Comparison of ENCODE assay signal across 8 mouse cellular contexts in the genomic region with DNA sequence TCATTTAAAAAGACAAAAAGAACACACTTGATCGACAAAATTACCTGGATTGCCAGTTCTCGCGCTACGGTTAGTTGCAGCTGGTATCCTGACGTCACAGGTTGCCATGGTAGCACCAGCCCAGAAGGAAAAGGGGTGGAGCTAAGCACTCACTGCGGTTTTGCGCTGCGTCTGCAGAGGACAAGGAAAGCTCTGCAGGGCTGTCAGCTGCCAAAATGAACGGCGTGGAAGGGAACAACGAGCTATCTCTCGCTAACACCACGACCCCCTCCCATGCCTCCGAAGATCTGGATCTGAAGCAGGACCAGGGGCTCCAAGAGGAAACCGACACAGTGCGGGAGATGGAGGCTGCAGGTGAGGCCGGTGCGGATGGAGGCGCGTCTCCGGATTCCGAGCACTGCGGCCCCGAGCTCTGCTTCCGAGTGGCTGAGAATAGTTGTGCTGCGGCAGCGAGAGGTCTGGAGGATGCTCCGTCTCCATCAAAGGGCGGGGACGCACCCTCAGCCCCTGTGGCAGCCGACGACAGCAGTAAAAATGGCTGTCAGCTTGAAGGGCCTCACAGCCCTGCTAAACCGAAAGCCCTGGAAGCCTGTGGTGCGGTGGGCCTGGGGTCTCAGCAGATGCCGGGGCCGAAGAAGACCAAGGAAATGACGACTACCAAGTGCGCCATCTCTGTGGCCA. TPM values are rescaled to one million over a fixed set of nuclear protein-coding genes. Genes with fewer than 3 reads are reported as not detected.
A peak's percentile ranks its signal among the peaks of the same experiment; 100 is the strongest.
DNase-seq lines count a peak whose midpoint lies in the region; ATAC-seq and TF ChIP-seq lines count a peak whose summit lies in the region.

A gene (plus strand): TSS at position 144 of the 681 bp plus-strand sequence.

- no peaks in the 10 kb centered on the region for H3K27me3 ChIP-seq in heart, embryonic 13.5 days (replicated peaks)
- H3K27me3 ChIP-seq in kidney, postnatal 0 days (ENCODE audit: insufficient read depth, low read length): no peaks in the 10 kb centered on the region
- no peaks in the 10 kb centered on the region for H3K27me3 ChIP-seq in liver, adult 2 months (ENCODE audit: control insufficient read depth, insufficient read depth, low read length)

- DNase-seq in CD4-positive, CD25-positive, alpha-beta regulatory T cell, adult 2 months (ENCODE audit: low read depth, low spot score): peak; percentile 98
- peak; percentile 74 for DNase-seq in c-Kit-negative CD71-positive TER-119-positive erythroid progenitor cells, embryonic 14.5 days (ENCODE audit: low read depth, low spot score)
- DNase-seq in fat pad, adult 2 months (ENCODE audit: extremely low read depth, low read depth, low spot score): peak; percentile 37
- DNase-seq in kidney, postnatal 0 days (ENCODE audit: low spot score): peak; percentile 96
- peak; percentile 86 for DNase-seq in liver, adult 2 months (ENCODE audit: extremely low read depth, low read depth, low spot score)
- peak; percentile 91 to 92 for DNase-seq in spleen, postnatal 36 days (ENCODE audit: low spot score in 2 of 2)

- H3K27ac ChIP-seq in heart, embryonic 13.5 days (replicated peaks): peak within 1 kb of the TSS; percentile 65
- H3K27ac ChIP-seq in kidney, postnatal 0 days: 0 out of 2 replicates have a peak within 1 kb of the TSS, but pooled peaks have one; percentile 42
- H3K27ac ChIP-seq in liver, adult 2 months (replicated peaks; ENCODE audit: insufficient read depth, low read depth, low read length): no peak within 1 kb of the TSS

- peaks cover 45% of the 10 kb centered on the region for H3K4me1 ChIP-seq in heart, embryonic 13.5 days
- H3K4me1 ChIP-seq in kidney, postnatal 0 days (replicated peaks; ENCODE audit: insufficient read depth, low read length): no peaks in the 10 kb centered on the region; the same call in 1 of the 2 replicates
- H3K4me1 ChIP-seq in liver, adult 2 months (ENCODE audit: control insufficient read depth, insufficient read depth, low read length): no peaks in the 10 kb centered on the region

- no peaks in the 10 kb centered on the region; the same call in 1 of the 2 replicates for H3K79me2 ChIP-seq in liver, adult 2 months (ENCODE audit: control insufficient read depth, insufficient read depth, low read length)

- no peaks in the 10 kb centered on the region for H3K9me3 ChIP-seq in heart, embryonic 13.5 days
- no peaks in the 10 kb centered on the region for H3K9me3 ChIP-seq in kidney, postnatal 0 days (replicated peaks; ENCODE audit: low read length)

- ATAC-seq in heart, embryonic 13.5 days (ENCODE audit: extremely low read depth, insufficient number of reproducible peaks, low FRiP score, low TSS enrichment): peak; percentile 87
- ATAC-seq in kidney, postnatal 0 days (replicated peaks; ENCODE audit: low FRiP score, low read depth): peak; percentile 97
- ATAC-seq in monocyte, adult 5-6 weeks (replicated peaks; ENCODE audit: insufficient number of reproducible peaks, low FRiP score, low TSS enrichment, poor library complexity, severe bottlenecking): peak; percentile 98

- peak within 1 kb of the TSS; percentile 89 for H3K9ac ChIP-seq in heart, embryonic 13.5 days
- peak within 1 kb of the TSS; percentile 65 for H3K9ac ChIP-seq in kidney, postnatal 0 days (ENCODE audit: low read depth, low read length)
- peak within 1 kb of the TSS; percentile 51 for H3K9ac ChIP-seq in liver, adult 2 months (ENCODE audit: low read depth, low read length)

- no peak for TF ChIP-seq POLR2A in liver, adult 2 months (IDR thresholded peaks at IDR 0.05; ENCODE audit: extremely low read depth, insufficient read depth, low read length)

- peak within 1 kb of the TSS; percentile 77 for H3K4me3 ChIP-seq in heart, embryonic 13.5 days
- peak within 1 kb of the TSS; percentile 71 for H3K4me3 ChIP-seq in kidney, postnatal 0 days (replicated peaks; ENCODE audit: low read depth, low read length)
- peak within 1 kb of the TSS; percentile 58 for H3K4me3 ChIP-seq in liver, adult 2 months (ENCODE audit: insufficient read depth, low read depth, low read length)

- H3K4me2 ChIP-seq in heart, embryonic 13.5 days: peak within 1 kb of the TSS; percentile 97
- peak within 1 kb of the TSS; percentile 93 for H3K4me2 ChIP-seq in kidney, postnatal 0 days (ENCODE audit: low read length)

- under 1% methylated on average over 38 of the region's 38 CpGs for WGBS in heart, embryonic 13.5 days
- under 1% methylated on average over 38 of the region's 38 CpGs for WGBS in kidney, postnatal 0 days
- 4% methylated on average over 38 of the region's 38 CpGs for WGBS in liver, adult 2 months

- no peaks in the 10 kb centered on the region for H3K36me3 ChIP-seq in heart, embryonic 13.5 days
- no peaks in the 10 kb centered on the region for H3K36me3 ChIP-seq in kidney, postnatal 0 days (ENCODE audit: insufficient read depth, low read length)
- peaks cover 2% of the 10 kb centered on the region; the same call in 1 of the 2 replicates for H3K36me3 ChIP-seq in liver, adult 2 months (ENCODE audit: control insufficient read depth, insufficient read depth, low read length)

- TF ChIP-seq CTCF in kidney, postnatal 0 days (IDR thresholded peaks at IDR 0.05; ENCODE audit: low read depth): no peak
- no peak for TF ChIP-seq CTCF in liver, adult 2 months (IDR thresholded peaks at IDR 0.05; ENCODE audit: low read depth, low read length)

RNA-seq across cellular contexts. Expression of the gene that starts here (rescaled TPM):
- polyA plus RNA-seq in heart, embryonic 13.5 days (2015; fragmentation: Nextera tagmentation; extraction: Ambion mirVana): 16.9 and 19.7 TPM in 2 replicates
- 9.4 and 9.9 TPM in 2 replicates for polyA plus RNA-seq in kidney, postnatal 0 days (2015; fragmentation: Nextera tagmentation; extraction: Ambion mirVana)
- 2.8 and 3.2 TPM in 2 replicates for total RNA-seq in liver, adult 2 months (2014; rRNA removed)
- 1.7 and 4.6 TPM in 2 replicates for polyA plus RNA-seq in liver, adult 2 months (2012; rRNA removed)
- 6.7 to 13.1 TPM (median 8.1 TPM) in 3 replicates for total RNA-seq in monocyte, adult 5-6 weeks (2017)

Comparison
In these comparisons a context has a peak if more than half of its experiments do, and no peak if none do; other contexts are left out.
1. DNase-seq: peak in every context shown above with its lines; median percentile 98 in CD4-positive, CD25-positive, alpha-beta regulatory T cell, adult 2 months; 96 in kidney, postnatal 0 days; 92 in spleen, postnatal 36 days; 86 in liver, adult 2 months; 74 in c-Kit-negative CD71-positive TER-119-positive erythroid progenitor cells, embryonic 14.5 days; 37 in fat pad, adult 2 months.